Mouse (Mus musculus): Measurements from ENCODE around the gene Itpr2. TPM values are rescaled to one million over a fixed set of nuclear protein-coding genes. Genes with fewer than 3 reads are reported as not detected.

Gene Itpr2
- 10 to 100 TPM; 30.1 to 34.3 TPM for total RNA-seq (2021)
- long read RNA-seq, experiment 1, partial matches to known transcripts = 1 of 2 reads
- long read RNA-seq, experiment 1, other reads (novel, unspliced or antisense) = 1 of 2 reads
- long read RNA-seq, experiment 2, partial matches to known transcripts = 3 of 3 reads
- long read RNA-seq, experiment 2, other reads (novel, unspliced or antisense) = 0 of 3 reads

DNA sequence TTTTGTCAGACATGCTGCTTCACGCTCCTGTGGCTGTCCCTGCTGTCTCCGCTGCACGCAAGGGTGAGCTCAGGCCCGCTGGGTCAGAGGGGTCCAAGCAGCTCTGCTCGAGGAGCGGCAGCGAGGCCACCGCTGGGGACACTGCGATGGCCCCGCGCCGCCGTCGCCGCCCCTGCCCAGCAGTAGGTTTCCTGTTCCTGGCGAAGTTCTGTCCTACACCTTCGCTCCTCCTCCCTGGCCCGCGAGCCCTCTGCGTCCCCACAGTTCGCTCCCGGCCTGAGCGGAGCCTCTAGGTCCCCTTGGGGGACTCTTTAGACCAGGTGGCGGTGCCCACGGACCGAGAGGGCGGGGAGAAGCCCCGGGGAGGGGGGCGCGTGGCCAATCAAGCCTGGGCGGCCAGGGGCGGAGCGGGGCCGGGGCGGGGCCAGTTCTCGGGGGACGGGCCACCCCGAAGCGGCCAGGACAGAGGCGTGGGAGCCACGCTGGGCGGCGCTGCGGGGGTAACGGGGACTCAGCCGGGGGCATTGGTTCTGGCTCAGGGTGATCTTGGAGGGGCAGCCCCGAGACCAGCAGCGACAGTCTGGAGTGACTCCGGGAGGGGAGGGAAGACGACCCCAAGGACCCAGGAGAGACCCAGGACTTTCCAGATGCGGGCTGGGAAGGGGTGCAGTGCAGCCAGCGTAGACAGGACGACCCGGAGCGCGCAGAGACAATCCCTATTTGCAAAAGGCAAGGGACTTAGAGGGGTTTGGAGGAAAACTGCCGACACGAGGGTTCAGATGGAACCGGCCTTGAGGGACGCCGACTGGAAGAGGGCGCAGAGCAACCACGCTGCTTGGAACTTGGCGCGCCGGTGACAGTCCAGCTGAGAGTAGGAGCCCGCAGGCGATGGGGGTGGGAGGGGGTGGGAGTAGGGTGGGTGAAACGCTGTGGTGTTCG is at the start of gene Itpr2:
TSS of gene Itpr2 (minus strand) at position 358 of the 939 bp plus-strand sequence.
- peak; percentile 94 to 97 for DNase-seq
- intact Hi-C loops (cut with DNase I) = loop anchor here (2.0 to 5.0 kb wide), 5 partner anchors 41 to 130 kb away; partner anchors contain the start of genes Fgfr1op2 and Ints13

DNA sequence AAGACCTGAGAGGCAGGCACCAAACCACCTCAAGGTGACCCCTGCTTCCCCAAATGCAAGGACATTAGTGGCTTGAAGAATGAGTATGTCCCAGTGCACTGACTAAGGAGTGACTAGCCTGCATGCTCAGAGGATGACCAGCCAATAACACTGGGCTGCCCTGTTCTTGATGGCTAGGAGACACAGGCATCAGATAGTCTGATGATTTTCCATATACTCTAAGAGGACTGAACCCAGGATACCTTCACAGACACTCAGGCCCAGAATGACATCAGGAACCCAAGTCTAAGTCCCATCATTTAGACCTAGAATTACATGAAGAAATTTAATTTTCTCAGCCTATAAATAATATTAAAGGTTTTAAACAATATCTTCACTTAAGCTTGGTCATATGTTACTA is 49.3 kb upstream of the Itpr2 start:
- DNase-seq = no peak
- intact Hi-C loops (cut with DNase I) = loop anchor here (5.0 kb wide), 1 partner anchor 139 kb away; no protein-coding TSS in a partner anchor

DNA sequence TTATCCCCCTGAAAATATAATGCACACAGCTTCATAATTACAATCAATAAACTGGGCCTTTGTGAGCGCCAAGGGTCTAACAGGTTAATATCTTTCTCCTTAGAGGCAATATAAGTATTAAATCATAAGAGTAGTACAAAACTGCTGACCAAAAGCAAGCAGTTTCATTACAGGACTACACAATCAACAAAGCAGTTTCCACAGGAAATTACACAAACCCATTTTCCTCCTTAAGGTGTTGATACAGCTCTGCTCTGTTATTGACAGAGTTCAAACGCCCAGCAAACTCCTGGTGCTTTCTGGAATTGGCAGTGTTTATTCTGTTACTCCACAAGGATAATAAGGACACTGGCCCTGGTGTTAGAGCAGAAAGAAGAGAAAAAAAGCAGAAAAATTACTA is 48.4 kb upstream of the Itpr2 start:
- no peak for DNase-seq
- intact Hi-C loops (cut with DNase I) = loop anchor here (5.0 kb wide), 1 partner anchor 138 kb away; no protein-coding TSS in a partner anchor

DNA sequence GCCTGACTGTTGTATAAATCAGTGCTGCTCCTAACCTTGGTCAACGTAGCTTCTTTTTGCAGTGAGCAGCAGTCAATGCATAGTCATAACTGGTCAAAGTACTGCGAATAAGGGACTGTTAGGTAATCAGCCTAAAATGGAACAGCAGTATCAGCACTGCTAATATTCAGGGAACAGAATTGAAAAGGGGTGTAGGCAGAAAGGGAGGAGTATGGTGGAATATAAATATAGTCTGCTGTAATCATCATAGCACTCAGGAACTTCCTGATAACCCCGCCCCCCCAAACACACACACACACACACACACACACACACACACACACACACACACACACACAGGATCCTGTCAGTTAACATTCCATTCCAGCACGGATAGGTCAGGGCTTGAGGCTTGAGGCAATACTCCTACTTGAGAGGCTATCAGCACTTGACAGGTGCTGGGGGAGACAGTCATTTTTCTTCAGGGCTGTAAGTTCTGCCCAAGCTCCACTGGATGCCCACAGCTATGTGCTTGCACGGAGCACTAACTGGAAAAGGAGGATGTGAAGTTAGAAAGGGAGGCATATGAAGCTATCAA is 43.4 kb upstream of the Itpr2 start:
- peak in 1 of 2 experiments; percentile 25 for DNase-seq
- intact Hi-C loops (cut with DNase I) = no loop called here

DNA sequence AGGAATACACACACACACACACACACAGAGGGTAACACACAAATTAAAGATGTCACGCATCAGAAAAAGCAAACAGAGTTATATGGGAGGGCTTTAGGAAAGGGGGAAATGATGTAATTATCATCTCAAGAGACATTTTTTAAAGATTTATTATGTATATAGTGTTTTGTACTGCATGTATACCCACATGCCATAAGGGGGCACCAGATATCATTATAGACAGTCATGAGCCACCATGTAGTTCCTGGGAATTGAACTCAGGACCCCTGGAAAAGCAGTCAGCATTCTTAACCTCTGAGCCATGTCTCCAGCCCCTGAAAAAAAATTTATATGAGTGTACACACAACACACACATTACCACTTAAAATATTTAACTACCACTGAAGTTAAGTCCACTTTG is 42.6 kb upstream of the Itpr2 start:
- intact Hi-C loops (cut with DNase I) = no loop called here
- no peak for DNase-seq

DNA sequence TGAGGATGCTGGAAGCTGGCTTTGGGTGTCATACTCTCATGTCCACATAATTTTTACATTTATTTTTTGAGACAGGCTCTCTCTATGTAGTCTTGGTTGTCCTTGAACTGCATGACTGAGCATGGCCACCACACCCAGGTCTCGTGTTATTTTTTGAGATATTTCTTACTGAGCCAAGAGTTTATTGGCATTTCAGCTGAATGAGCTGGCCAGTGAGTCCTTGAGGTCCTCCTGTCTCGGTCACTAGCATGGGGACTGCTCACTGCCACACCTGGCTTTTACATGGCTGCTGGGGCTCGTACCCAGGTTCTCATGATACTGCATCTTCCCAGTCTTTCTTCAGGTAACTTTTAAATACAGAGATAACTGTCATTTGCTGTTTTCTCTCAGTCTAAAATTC is 38.4 kb upstream of the Itpr2 start:
- intact Hi-C loops (cut with DNase I) = no loop called here
- DNase-seq = no peak

DNA sequence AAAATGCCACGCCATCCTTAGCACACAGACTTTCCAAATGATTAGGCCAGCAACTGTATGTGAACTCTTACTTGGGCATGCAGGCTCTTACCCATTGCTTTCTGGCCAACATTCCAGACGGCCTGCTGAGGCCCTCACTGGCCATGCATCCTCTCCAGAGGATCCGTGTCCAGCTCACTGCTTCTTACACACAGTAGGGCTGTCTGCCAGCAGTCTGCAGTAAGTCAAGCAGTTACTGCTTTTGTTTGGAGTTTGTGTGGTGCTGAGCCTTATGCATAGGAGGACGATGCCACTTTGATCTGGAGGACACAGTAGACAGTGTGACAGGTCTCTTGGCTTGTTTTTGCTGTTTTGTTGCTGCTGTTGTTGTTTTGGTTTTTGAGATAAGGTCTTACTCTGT is 36.6 kb upstream of the Itpr2 start:
- peak; percentile 14 to 32 for DNase-seq
- intact Hi-C loops (cut with DNase I) = no loop called here

DNA sequence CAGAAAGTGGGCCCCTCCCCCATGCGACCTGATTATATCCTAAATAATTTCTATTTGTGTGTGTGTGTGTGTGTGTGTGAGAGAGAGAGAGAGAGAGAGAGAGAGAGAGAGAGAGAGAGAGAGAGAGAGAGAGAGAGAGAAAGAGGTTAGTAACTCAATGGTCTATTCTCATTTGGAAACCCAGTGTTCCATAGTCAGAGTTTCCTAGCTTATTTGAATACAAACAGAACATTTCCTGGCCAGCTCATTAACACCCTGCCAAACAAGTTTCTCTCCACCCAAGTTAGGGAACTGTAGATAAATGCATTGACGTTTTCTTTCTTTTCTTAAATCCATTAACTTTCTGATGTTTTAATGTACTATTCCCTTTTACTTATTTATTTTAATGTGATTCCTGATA is 36.0 kb upstream of the Itpr2 start:
- no peak for DNase-seq
- intact Hi-C loops (cut with DNase I) = no loop called here

DNA sequence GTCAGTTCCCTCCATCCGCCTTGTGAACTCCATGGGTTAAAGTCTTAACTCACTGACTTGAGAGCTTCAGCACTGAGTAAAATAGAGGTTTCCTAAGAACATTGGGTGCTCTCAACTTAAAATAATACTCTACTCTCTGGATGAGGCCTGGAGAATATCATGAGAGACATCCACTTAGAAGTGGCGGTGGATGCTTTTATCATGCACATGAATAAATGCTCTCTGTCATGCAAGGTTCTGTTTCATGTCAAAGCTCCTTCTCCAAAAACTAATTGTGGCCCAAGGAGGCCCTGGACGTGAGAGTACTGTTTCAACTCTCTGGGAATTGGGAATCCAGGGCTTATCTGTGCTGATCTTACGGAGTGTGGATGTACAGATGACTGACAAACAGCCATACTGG is 35.1 kb upstream of the Itpr2 start:
- no peak for DNase-seq
- intact Hi-C loops (cut with DNase I) = no loop called here

DNA sequence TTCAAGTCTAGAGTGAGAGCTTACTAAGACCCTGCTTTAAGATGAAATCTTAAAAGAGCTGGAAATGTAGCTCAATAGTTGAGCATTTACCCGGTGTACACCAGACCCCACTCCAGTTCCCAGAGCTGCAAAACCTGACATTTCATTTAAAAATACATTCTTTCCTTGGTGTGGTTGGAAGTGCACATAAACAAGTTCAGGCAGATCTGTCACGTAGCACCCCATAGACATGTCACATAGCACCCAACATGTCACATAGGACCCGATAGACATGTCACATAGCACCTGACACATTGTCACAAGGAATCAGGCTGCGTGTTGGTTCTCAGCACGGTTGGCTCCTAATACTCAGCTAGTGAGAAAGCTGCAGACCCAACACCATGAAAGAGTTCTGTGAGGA is 33.5 kb upstream of the Itpr2 start:
- DNase-seq = no peak
- intact Hi-C loops (cut with DNase I) = no loop called here

DNA sequence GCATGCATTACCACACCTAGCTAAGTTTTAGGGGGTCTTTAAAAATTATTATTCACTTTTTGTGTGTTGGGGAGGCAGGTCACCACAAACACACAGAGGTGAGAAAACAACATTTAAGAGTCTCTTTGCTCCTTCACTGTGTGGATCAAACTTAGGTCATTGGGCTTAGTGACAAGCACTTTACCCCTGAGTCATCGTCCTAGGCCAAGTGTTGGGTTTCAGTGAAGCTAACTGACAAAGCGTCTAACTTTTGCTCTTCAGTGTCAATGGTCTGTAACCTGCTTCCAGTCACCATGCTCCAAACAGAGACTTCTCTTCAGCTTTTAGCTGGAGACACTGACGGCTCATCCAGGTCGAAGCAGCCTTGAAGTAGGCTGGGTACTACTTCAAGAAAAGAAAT is 31.1 kb upstream of the Itpr2 start:
- intact Hi-C loops (cut with DNase I) = no loop called here

DNA sequence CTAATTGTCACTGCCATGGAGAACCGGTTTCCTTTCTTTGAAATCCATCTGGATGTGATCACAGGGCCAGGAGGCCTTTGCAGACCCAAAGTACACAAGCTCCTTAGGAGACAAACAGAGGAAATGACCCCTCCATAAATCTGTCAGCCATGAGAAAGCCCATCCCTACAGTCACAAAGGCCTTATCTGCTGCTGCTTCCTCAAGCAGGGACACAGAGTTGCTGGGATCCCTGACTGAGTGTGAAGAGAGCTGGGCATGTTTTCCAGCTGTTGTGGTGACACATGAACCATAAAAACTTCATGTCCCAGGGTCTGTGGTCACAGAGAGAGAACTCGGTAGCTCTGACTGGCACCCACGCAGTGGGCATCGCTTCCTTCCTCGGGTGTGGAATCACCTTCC is 28.7 kb upstream of the Itpr2 start:
- peak in 1 of 2 experiments; percentile 19 for DNase-seq
- intact Hi-C loops (cut with DNase I) = no loop called here

More for the DNA sequence above, 31.1 kb upstream of the Itpr2 start:
- DNase-seq = no peak

DNA sequence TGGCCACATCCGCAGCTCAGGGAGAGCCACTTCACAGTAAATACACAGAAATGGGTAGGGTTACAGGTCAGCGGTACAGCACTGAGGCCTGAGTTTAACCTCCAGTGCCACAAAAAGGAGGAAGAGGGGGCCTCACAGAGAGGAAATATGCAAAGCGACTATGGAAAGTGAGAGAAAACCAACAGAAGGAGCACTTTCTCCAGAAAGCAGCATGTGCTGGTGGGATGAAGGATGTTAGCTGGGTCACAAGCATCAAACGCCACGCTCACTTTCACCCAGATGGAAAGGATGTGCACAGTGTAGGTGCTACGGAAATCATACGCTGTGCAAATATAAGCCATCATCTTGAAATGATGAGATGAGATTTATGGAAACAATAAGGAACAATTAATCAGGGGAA is 28.3 kb upstream of the Itpr2 start:
- DNase-seq = no peak
- intact Hi-C loops (cut with DNase I) = no loop called here

DNA sequence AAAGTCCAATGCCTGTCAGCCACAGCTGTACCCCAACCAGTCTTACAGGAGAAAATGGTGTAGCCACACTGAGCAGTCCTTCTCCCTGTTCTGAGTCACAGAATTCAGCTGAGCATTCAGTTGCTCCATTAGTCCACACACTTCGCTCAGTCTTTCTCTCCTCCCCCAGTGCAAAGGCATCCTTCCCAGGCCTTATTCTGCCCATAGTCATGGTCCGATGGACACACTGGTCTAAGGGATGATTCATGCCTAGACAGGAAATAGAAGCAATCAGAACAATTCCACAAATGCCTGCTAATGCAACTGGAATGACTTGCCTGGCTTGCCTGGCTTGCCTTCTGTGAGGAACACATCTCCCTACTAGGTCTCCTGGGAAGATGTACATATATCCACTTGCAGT is 25.5 kb upstream of the Itpr2 start:
- intact Hi-C loops (cut with DNase I) = no loop called here
- DNase-seq = no peak

DNA sequence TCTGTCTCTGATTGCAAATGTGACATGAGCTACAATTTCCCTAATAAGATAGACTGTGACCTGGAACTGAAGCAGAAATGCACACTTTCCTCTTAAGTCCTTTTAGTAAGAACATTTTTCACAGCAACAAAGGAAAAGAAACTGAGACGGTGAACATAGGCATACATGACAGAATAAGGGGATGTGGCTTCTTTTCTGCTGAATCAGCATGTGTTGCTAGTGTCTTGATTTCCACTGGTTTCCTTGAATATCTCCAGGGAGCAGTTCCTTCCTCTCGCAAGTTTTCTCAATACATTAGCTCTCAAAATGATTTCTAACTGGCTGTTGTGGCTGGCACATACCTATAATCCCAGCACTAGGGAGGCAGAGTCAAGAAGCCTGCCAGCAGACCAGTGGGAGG is 23.5 kb upstream of the Itpr2 start:
- intact Hi-C loops (cut with DNase I) = no loop called here
- no peak for DNase-seq

DNA sequence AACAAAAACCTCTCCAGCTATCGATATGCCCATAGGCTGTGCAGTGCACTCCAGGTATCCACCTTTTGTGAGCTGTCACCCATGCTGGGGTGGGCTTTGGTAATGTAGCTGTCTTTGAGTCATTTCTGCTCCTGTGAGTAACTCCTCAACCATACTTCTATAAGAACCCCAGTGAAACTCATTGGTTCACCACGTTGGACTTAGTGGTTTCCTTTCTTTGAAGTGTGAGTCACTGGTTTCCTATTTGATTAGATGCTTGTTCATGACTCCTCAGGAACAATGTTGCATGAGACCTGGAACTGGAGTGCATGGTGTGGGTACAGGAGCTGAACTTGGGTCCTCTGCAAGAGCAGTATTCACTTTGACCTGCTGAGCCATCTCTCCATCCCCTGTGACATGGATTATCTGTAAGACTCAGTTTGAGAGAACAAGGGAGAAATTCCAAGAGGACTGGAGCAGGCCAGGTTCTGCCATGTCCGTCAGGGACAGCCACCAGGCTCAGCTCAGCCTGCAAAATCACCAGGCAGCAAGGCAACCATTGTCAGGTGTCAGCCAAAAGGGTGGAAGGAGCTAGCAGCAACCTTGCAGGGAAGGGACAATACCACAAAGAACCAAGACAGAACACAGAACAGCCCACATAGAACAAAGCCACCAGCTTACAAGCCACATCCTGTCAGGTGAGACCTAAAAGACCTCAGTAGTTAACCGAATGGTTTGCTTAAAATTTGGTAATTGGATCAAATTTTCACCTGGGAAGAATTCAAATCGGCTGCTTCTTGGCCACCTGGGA is 19.6 kb upstream of the Itpr2 start:
- intact Hi-C loops (cut with DNase I) = no loop called here

DNA sequence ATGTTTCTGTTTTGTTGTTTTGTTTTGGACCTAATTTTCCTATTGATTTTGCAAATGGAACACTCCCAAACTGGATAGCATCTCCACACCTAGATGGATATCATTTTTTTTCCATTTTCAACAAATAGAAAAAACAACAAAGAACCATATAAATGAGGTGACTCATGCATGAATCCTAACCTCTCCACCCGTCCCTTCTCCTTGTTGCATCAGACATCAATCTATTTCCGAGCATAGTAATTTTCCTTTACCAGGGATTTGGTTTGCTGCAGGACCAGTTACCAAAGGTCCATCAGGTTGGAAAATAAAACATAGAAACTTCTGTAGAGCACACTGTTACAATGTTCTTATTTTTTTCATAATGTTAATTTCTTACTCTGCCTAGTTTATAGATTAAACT is 17.0 kb upstream of the Itpr2 start:
- DNase-seq = no peak
- intact Hi-C loops (cut with DNase I) = no loop called here

More for the DNA sequence above, 19.6 kb upstream of the Itpr2 start:
- no peak for DNase-seq

DNA sequence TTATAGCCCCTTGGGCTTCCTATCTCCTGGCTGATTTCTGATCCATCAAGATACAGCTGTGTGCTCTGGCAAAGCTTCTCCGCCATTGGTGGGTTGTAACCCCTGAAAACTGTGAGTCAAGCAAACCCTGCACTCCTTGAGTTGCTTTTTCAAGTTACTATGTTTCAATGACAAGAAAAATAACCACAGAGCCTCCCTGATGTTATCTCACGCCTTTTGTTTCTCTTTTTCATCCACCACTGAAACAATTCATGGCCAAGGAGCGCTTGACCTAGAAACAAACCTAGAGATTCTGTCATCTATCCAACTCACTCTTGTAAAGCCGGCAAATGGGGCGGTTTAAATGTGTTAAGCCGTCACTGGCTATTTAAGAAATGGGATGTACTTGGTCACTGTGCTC is 13.9 kb upstream of the Itpr2 start:
- intact Hi-C loops (cut with DNase I) = no loop called here
- no peak for DNase-seq

DNA sequence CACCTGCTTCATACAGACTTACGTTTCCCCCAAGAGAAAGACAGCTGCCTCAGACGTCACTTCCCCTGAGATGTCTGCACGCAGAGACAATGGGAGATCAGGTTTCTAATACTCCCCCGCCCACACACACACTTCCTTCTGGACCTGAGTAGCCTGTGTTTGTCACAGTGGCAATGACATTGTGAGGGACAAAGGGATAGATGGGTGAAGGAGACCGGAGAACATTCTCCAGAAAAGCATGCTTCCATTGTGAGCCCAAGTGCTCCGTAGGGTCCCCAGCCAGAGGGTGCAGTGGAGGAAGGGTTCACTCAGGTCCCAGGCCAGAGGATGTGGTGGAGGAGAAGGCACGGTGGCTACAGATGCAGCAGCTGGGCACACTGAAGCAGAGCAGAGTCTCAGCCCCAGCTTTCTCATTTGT is 12.5 kb upstream of the Itpr2 start:
- peak in 1 of 2 experiments; percentile 32 for DNase-seq
- intact Hi-C loops (cut with DNase I) = no loop called here

DNA sequence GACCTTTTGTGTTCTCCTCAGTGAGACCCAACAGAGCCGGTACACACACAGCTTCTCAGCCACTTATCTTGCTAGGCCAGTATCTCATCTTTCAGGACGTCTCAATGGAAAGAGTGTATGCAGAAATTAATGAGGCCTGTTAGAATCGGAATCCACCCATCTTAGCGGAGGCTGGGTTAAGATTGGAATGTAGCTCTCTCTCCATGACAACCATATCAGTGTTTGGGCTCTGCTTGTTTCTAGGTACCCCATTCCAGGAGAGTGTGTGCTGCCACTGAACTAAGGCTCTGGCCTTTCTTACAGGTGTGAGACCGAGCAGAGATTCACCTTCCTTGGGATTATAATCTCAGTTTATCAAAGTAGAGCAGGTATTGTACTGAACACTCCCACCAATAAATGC is 11.9 kb upstream of the Itpr2 start:
- intact Hi-C loops (cut with DNase I) = no loop called here
- no peak for DNase-seq

DNA sequence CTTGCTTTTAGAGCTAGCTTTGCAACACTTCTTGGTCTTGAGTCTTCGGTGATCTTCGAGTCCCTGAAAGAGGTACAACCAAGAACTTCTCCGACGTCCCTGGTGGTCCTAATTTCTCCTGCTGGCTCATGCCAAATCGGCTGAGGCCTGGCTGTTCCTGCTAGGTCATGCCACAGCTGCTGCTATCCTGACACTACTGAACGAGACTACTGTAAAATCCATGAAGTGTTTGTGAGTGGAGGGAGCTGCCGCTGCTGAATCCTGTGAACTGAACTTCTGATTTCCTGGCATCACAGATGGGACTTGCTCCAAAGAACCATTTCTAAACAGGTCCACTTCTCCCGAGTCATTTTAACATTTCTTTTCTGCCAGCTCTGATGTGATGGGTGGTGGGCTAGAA is 11.4 kb upstream of the Itpr2 start:
- no peak for DNase-seq
- intact Hi-C loops (cut with DNase I) = no loop called here
